17 mouse cellular contexts compared by ENCODE assay signal in genomic region chr3:97881576-97881975, GRCm38 (mm10).
"Had no signal": no experiment of that assay in that cellular context is flagged by ENCODE, and none has a peak within 500 bp of the region (broad histone marks: within the 10 kb centered on the region; RNA-seq: fewer than 3 reads in every experiment).

No protein-coding gene starts in this region.

- H3K9me3 ChIP-seq: kidney, embryonic 15.5 days; limb, embryonic 15.5 days; liver, embryonic 13.5 days; lung, embryonic 15.5 days; megakaryocyte, embryonic 14.5 days; midbrain, embryonic 15.5 days; neural tube, embryonic 12.5 days; stomach, embryonic 15.5 days had no signal

- DNase-seq: kidney, adult 2 months; kidney, postnatal 14 days; liver, embryonic 13.5 days; liver, postnatal 0 days; lung, postnatal 14 days; retina, postnatal 1 day had no signal

- H3K9ac ChIP-seq: kidney, embryonic 15.5 days; limb, embryonic 15.5 days; liver, embryonic 13.5 days; liver, postnatal 0 days; lung, embryonic 15.5 days; midbrain, embryonic 15.5 days; neural tube, embryonic 12.5 days; stomach, embryonic 15.5 days had no signal

- H3K4me2 ChIP-seq: kidney, embryonic 15.5 days; limb, embryonic 15.5 days; liver, embryonic 13.5 days; lung, embryonic 15.5 days; midbrain, embryonic 11.5 days; midbrain, embryonic 15.5 days; neural tube, embryonic 12.5 days; stomach, embryonic 15.5 days had no signal

- H3K4me3 ChIP-seq: kidney, embryonic 15.5 days; left cerebral cortex, adult 2 months; limb, embryonic 15.5 days; liver, embryonic 13.5 days; lung, embryonic 15.5 days; megakaryocyte, embryonic 14.5 days; midbrain, embryonic 15.5 days; neural tube, embryonic 12.5 days; stomach, embryonic 15.5 days had no signal

- H3K27ac ChIP-seq: kidney, embryonic 15.5 days; left cerebral cortex, adult 2 months; limb, embryonic 15.5 days; liver, embryonic 13.5 days; lung, embryonic 15.5 days; macrophage; midbrain, embryonic 15.5 days; neural tube, embryonic 12.5 days; stomach, embryonic 15.5 days had no signal

- ATAC-seq: intestine, embryonic 16.5 days; liver, postnatal 0 days; midbrain, embryonic 15.5 days had no signal

- H3K4me1 ChIP-seq: kidney, embryonic 15.5 days; liver, embryonic 13.5 days; lung, embryonic 15.5 days; midbrain, embryonic 15.5 days; stomach, embryonic 15.5 days had no signal

- H3K27me3 ChIP-seq: limb, embryonic 15.5 days; lung, embryonic 15.5 days; midbrain, embryonic 15.5 days; neural tube, embryonic 12.5 days; stomach, embryonic 15.5 days had no signal

- H3K36me3 ChIP-seq: kidney, embryonic 15.5 days; limb, embryonic 15.5 days; liver, embryonic 13.5 days; lung, embryonic 15.5 days; midbrain, embryonic 15.5 days; neural tube, embryonic 12.5 days; stomach, embryonic 15.5 days had no signal
